Mouse (Mus musculus): ENCODE measurements at regions not wholly inside any gene's neighbourhood (a gene's known extent, or its start where the extent isn't known, plus 50 kb on each side); places are given as distances from the start of the nearest gene placed in this dataset.

- peak in 1 of 2 experiments; percentile 30 for DNase-seq
Measured at GRCm38 (mm10) chr13:15802043-15802795, 209.4 kb upstream of the Inhba start.

- no peak for DNase-seq
Measured at GRCm38 (mm10) chr13:15803965-15804364, 207.7 kb upstream of the Inhba start.

GRCm38 (mm10) chr13:15806925-15807324 is 204.7 kb upstream of the Inhba start:
- DNase-seq, result no peak

- DNase-seq, result no peak
Measured at GRCm38 (mm10) chr13:15822261-15822850, 189.3 kb upstream of the Inhba start.

- DNase-seq, result no peak
Measured at GRCm38 (mm10) chr13:15845806-15846205, 165.8 kb upstream of the Inhba start.

GRCm38 (mm10) chr13:15848017-15848416 is 163.6 kb upstream of the Inhba start:
- DNase-seq, result no peak

- DNase-seq, result no peak
Measured at GRCm38 (mm10) chr13:15849129-15849528, 162.5 kb upstream of the Inhba start.

- DNase-seq, result no peak
Measured at GRCm38 (mm10) chr13:15850358-15850757, 161.3 kb upstream of the Inhba start.

- no peak for DNase-seq
Measured at GRCm38 (mm10) chr13:15853022-15853566, 158.6 kb upstream of the Inhba start.

GRCm38 (mm10) chr13:15862941-15863340 is 148.7 kb upstream of the Inhba start:
- DNase-seq, result no peak

- no peak for DNase-seq
Measured at GRCm38 (mm10) chr13:15863344-15863743, 148.3 kb upstream of the Inhba start.

GRCm38 (mm10) chr13:15867046-15867561 is 144.5 kb upstream of the Inhba start:
- no peak for DNase-seq

GRCm38 (mm10) chr13:15877606-15878005 is 134.0 kb upstream of the Inhba start:
- DNase-seq, result no peak

GRCm38 (mm10) chr13:15879576-15879975 is 132.1 kb upstream of the Inhba start:
- no peak for DNase-seq

- DNase-seq, result no peak
Measured at GRCm38 (mm10) chr13:15890794-15891193, 120.9 kb upstream of the Inhba start.

GRCm38 (mm10) chr13:15891403-15891802 is 120.2 kb upstream of the Inhba start:
- no peak for DNase-seq

- no peak for DNase-seq
Measured at GRCm38 (mm10) chr13:15898201-15898600, 113.5 kb upstream of the Inhba start.

GRCm38 (mm10) chr13:15901710-15902675 is 109.7 kb upstream of the Inhba start:
- DNase-seq, result no peak

- no peak for DNase-seq
Measured at GRCm38 (mm10) chr13:15907806-15908205, 103.8 kb upstream of the Inhba start.

- DNase-seq, result no peak
Measured at GRCm38 (mm10) chr13:15910578-15910977, 101.1 kb upstream of the Inhba start.

GRCm38 (mm10) chr13:15911263-15911662 is 100.4 kb upstream of the Inhba start:
- no peak for DNase-seq

- DNase-seq, result no peak
Measured at GRCm38 (mm10) chr13:15914270-15914669, 97.4 kb upstream of the Inhba start.

GRCm38 (mm10) chr13:15929890-15930289 is 81.8 kb upstream of the Inhba start:
- no peak for DNase-seq

Measured in cerebellum, postnatal 25 days (tissue).